Mouse (Mus musculus): ENCODE measurements around the gene Hand2. TPM values are rescaled to one million over a fixed set of nuclear protein-coding genes. Genes with fewer than 3 reads are reported as not detected.

The Hand2 gene
- polyA plus RNA-seq, 1 experiment, result not detected

DNA sequence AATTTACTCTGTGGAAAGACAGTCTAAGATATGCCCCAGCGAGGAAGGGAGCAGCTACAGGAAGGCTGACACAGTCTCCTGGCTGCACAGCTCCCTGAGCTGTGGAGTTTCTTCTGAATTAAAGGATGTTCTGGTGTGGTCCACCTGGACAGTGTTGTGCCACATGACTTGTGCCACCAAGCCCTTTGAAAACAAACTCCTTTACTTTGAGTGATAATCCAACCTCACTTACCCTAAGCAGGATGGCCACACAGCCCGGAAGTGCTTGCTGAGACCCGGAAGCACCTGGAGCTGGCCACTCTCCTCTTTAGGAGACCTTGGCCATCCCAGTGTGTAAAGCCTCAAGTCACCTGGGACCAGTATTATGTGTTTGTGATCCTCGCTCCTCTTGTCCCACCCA lies 27.5 kb downstream of the Hand2 start:
- no peak overlapping the region for H3K4me2 ChIP-seq (ENCODE audit: low read depth)
- no peaks in the 10 kb centered on the region for H3K79me2 ChIP-seq (ENCODE audit: control insufficient read depth, insufficient read depth)
- H3K27me3 ChIP-seq (ENCODE audit: control insufficient read depth, insufficient read depth, insufficient read length), result peaks cover 46% of the 10 kb centered on the region
- TF ChIP-seq MYOG (IDR thresholded peaks at IDR 0.05; ENCODE audit: control insufficient read depth in 1 of 3, insufficient read depth in 1 of 3, insufficient read length in 2 of 3, low read depth in 2 of 3) (no peak), MYOD1 (IDR thresholded peaks at IDR 0.05; ENCODE audit: control insufficient read depth in 1 of 3, insufficient read length in 2 of 3, low read depth in 2 of 3) (no peak), CEBPB (IDR thresholded peaks at IDR 0.05; ENCODE audit: insufficient read depth, poor library complexity, severe bottlenecking) (no peak), POLR2AphosphoS2 (IDR thresholded peaks at IDR 0.05; ENCODE audit: insufficient read length, low read depth) (no peak), SRF (IDR thresholded peaks at IDR 0.05; ENCODE audit: control insufficient read depth, insufficient read length, low read depth) (no peak)
- H3K4me3 ChIP-seq, result no peak overlapping the region
- no peak overlapping the region for H3ac ChIP-seq (ENCODE audit: control insufficient read depth, insufficient read length)
- no peaks in the 10 kb centered on the region for H3K36me3 ChIP-seq (ENCODE audit: control insufficient read depth, insufficient read depth)

GRCm38 (mm10) chr8:57348866-57349520 lies 28.2 kb downstream of the Hand2 start:
- TF ChIP-seq POLR2AphosphoS2 (IDR thresholded peaks at IDR 0.05; ENCODE audit: insufficient read length, low read depth), result no peak
- no peak for TF ChIP-seq REST (IDR thresholded peaks at IDR 0.05; ENCODE audit: insufficient read depth, insufficient read length)
- no peak for TF ChIP-seq MYOD1 (IDR thresholded peaks at IDR 0.05; ENCODE audit: control insufficient read depth in 1 of 3, insufficient read length in 2 of 3, low read depth in 2 of 3)
- no peak for TF ChIP-seq POLR2A (IDR thresholded peaks at IDR 0.05; ENCODE audit: insufficient read length, low read depth)
- TF ChIP-seq TCF12 (IDR thresholded peaks at IDR 0.05; ENCODE audit: insufficient read depth, poor library complexity, severe bottlenecking), result no peak
- no peak for TF ChIP-seq CEBPB (IDR thresholded peaks at IDR 0.05; ENCODE audit: insufficient read depth, poor library complexity, severe bottlenecking)
- no peak for TF ChIP-seq TCF3 (IDR thresholded peaks at IDR 0.05; ENCODE audit: insufficient read length, low read depth)
- TF ChIP-seq SRF (IDR thresholded peaks at IDR 0.05; ENCODE audit: control insufficient read depth, insufficient read length, low read depth), result no peak
- no peak for TF ChIP-seq MYOG (IDR thresholded peaks at IDR 0.05; ENCODE audit: control insufficient read depth in 1 of 3, insufficient read depth in 1 of 3, insufficient read length in 2 of 3, low read depth in 2 of 3)
- Histone ChIP-seq H3K4me2 (ENCODE audit: low read depth) (no peak overlapping the region), H3ac (ENCODE audit: control insufficient read depth, insufficient read length) (no peak overlapping the region), H3K36me3 (ENCODE audit: control insufficient read depth, insufficient read depth) (no peaks in the 10 kb centered on the region), H3K27me3 (ENCODE audit: control insufficient read depth, insufficient read depth, insufficient read length) (peaks cover 49% of the 10 kb centered on the region), H3K79me2 (ENCODE audit: control insufficient read depth, insufficient read depth) (no peaks in the 10 kb centered on the region), H3K4me3 (no peak overlapping the region)

- Histone ChIP-seq H3K36me3 (ENCODE audit: control insufficient read depth, insufficient read depth) (no peaks in the 10 kb centered on the region), H3K79me2 (ENCODE audit: control insufficient read depth, insufficient read depth) (no peaks in the 10 kb centered on the region), H3K27me3 (ENCODE audit: control insufficient read depth, insufficient read depth, insufficient read length) (peaks cover 57% of the 10 kb centered on the region), H3K4me3 (no peak overlapping the region), H3ac (ENCODE audit: control insufficient read depth, insufficient read length) (no peak overlapping the region), H3K4me2 (ENCODE audit: low read depth) (no peak overlapping the region)
- TF ChIP-seq USF1 (IDR thresholded peaks at IDR 0.05; ENCODE audit: low read depth) (no peak), TCF12 (IDR thresholded peaks at IDR 0.05; ENCODE audit: insufficient read depth, poor library complexity, severe bottlenecking) (no peak), MAX (IDR thresholded peaks at IDR 0.05; ENCODE audit: low read depth) (no peak), CEBPB (IDR thresholded peaks at IDR 0.05; ENCODE audit: insufficient read depth, poor library complexity, severe bottlenecking) (no peak), E2F4 (IDR thresholded peaks at IDR 0.05; ENCODE audit: insufficient read depth) (no peak), MYOG (IDR thresholded peaks at IDR 0.05; ENCODE audit: control insufficient read depth in 1 of 3, insufficient read depth in 1 of 3, insufficient read length in 2 of 3, low read depth in 2 of 3) (no peak), TCF3 (IDR thresholded peaks at IDR 0.05; ENCODE audit: insufficient read length, low read depth) (no peak), POLR2A (IDR thresholded peaks at IDR 0.05; ENCODE audit: insufficient read length, low read depth) (no peak), SRF (IDR thresholded peaks at IDR 0.05; ENCODE audit: control insufficient read depth, insufficient read length, low read depth) (no peak), MYOD1 (IDR thresholded peaks at IDR 0.05; ENCODE audit: control insufficient read depth in 1 of 3, insufficient read length in 2 of 3, low read depth in 2 of 3) (no peak), POLR2AphosphoS2 (IDR thresholded peaks at IDR 0.05; ENCODE audit: insufficient read length, low read depth) (no peak), REST (IDR thresholded peaks at IDR 0.05; ENCODE audit: insufficient read depth, insufficient read length) (no peak)
Observed at GRCm38 (mm10) chr8:57351861-57352260, 31.1 kb downstream of the Hand2 start.

DNA sequence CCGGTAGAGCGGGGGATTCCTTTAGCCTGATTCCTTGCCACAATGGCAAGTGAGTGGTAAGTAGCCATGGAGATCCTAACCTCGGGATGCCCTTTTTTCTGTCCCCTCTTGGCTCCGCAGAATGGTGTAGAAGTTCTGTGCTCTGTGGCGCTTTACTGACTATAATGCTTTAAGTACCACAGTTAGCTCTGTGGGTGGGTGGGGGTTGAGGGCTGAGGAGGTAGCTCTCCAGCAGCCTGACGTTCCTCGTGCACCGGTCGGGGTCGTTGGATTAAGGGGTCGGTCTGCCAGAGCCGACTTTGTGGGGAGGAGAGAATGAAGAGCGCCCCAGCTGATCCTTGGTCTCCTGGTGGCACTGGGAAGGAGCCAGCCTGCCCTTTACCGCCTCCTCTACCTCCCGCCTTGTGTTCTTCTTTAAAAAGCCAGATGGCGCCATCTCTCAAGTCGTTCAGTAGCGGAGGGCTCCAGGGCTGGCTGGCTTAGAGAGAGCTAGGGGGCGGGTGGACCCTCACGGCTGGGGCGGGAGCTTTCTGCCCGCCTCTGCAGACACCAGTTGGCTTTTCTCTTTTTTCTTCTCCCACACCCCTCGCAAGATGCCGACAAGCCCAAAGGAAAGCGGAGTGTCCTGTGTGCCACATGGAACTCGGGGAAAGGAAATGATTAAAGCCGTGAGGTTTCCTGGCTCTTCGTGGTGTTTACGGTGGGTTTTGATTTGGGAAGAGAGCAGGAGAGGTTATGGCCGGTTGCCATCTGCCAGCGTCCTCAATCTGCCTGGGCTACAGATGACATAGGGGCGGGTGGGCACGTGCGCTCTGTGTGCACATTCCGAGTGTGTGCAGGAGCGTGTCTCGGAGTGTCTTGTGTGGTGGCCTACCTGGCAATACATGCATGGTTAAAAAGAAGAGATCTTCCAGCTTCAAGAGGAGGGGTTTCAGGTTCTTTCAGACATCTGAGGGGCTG lies 32.8 kb downstream of the Hand2 start:
- Histone ChIP-seq H3K4me3 (no peak overlapping the region), H3K36me3 (ENCODE audit: control insufficient read depth, insufficient read depth) (no peaks in the 10 kb centered on the region), H3K4me2 (ENCODE audit: low read depth) (no peak overlapping the region), H3ac (ENCODE audit: control insufficient read depth, insufficient read length) (no peak overlapping the region), H3K27me3 (ENCODE audit: control insufficient read depth, insufficient read depth, insufficient read length) (peaks cover 46% of the 10 kb centered on the region), H3K79me2 (ENCODE audit: control insufficient read depth, insufficient read depth) (no peaks in the 10 kb centered on the region)
- TF ChIP-seq MAX (IDR thresholded peaks at IDR 0.05; ENCODE audit: low read depth), result no peak
- no peak for TF ChIP-seq TCF3 (IDR thresholded peaks at IDR 0.05; ENCODE audit: insufficient read length, low read depth)
- TF ChIP-seq POLR2A (IDR thresholded peaks at IDR 0.05; ENCODE audit: insufficient read length, low read depth), result no peak
- no peak for TF ChIP-seq TCF12 (IDR thresholded peaks at IDR 0.05; ENCODE audit: insufficient read depth, poor library complexity, severe bottlenecking)
- no peak for TF ChIP-seq MYOD1 (IDR thresholded peaks at IDR 0.05; ENCODE audit: control insufficient read depth in 1 of 3, insufficient read length in 2 of 3, low read depth in 2 of 3)
- no peak for TF ChIP-seq MYOG (IDR thresholded peaks at IDR 0.05; ENCODE audit: control insufficient read depth in 1 of 3, insufficient read depth in 1 of 3, insufficient read length in 2 of 3, low read depth in 2 of 3)
- TF ChIP-seq USF1 (IDR thresholded peaks at IDR 0.05; ENCODE audit: low read depth), result no peak
- TF ChIP-seq CEBPB (IDR thresholded peaks at IDR 0.05; ENCODE audit: insufficient read depth, poor library complexity, severe bottlenecking), result no peak
- no peak for TF ChIP-seq E2F4 (IDR thresholded peaks at IDR 0.05; ENCODE audit: insufficient read depth)
- no peak for TF ChIP-seq POLR2AphosphoS2 (IDR thresholded peaks at IDR 0.05; ENCODE audit: insufficient read length, low read depth)
- no peak for TF ChIP-seq SRF (IDR thresholded peaks at IDR 0.05; ENCODE audit: control insufficient read depth, insufficient read length, low read depth)
- no peak for TF ChIP-seq REST (IDR thresholded peaks at IDR 0.05; ENCODE audit: insufficient read depth, insufficient read length)

All from myocyte (in vitro differentiated cells).